Mouse (Mus musculus) ES-Bruce4 (cell line): ENCODE results near the gene Ccl20. TPM values are rescaled to one million over a fixed set of nuclear protein-coding genes. Genes with fewer than 3 reads are reported as not detected.

Experiments used
- H3K27ac ChIP-seq: 2 replicates; pipeline ENCODE4 v1.5.1; 2012; ENCODE audit warnings: low read length, inconsistent platforms; ENCODE audit not compliant: insufficient read depth
- H3K27me3 ChIP-seq: 2 replicates; pipeline ENCODE4 v1.6.1; 2012; ENCODE audit warnings: mild to moderate bottlenecking, low read length, inconsistent platforms; ENCODE audit not compliant: control insufficient read depth, poor library complexity, insufficient read depth, severe bottlenecking
- H3K36me3 ChIP-seq: 2 replicates; pipeline ENCODE4 v1.6.1; 2012; ENCODE audit warnings: inconsistent platforms, mild to moderate bottlenecking, low read length, moderate library complexity; ENCODE audit not compliant: control insufficient read depth, poor library complexity, insufficient read depth, severe bottlenecking
- H3K4me1 ChIP-seq: one replicate; pipeline ENCODE4 v1.8.1; 2011; ENCODE audit warnings: low read length; ENCODE audit not compliant: control insufficient read depth, insufficient read depth
- H3K4me3 ChIP-seq: 2 replicates; pipeline ENCODE4 v1.5.1; 2011; ENCODE audit warnings: low read depth, mild to moderate bottlenecking, low read length
- H3K9ac ChIP-seq: 2 replicates; pipeline ENCODE4 v1.6.1; 2012; ENCODE audit warnings: low read depth, mild to moderate bottlenecking, inconsistent platforms; ENCODE audit not compliant: poor library complexity, severe bottlenecking
- H3K9me3 ChIP-seq: replicated peaks from 2 replicates; pipeline ENCODE4 v1.6.1; 2012; ENCODE audit warnings: mild to moderate bottlenecking, low read length, inconsistent platforms; ENCODE audit not compliant: control insufficient read depth, poor library complexity, insufficient read depth, severe bottlenecking
- CTCF ChIP-seq: IDR thresholded peaks from one replicate; pipeline ENCODE4 v1.8.1; 2011; ENCODE audit warnings: low read depth, low read length
- EP300 ChIP-seq: IDR thresholded peaks from 2 replicates; pipeline ENCODE4 v1.6.1; 2011; ENCODE audit warnings: low read depth, low read length; ENCODE audit not compliant: insufficient read depth
- POLR2A ChIP-seq: IDR thresholded peaks from one replicate; pipeline ENCODE4 v1.8.1; 2011; ENCODE audit warnings: low read length; ENCODE audit not compliant: insufficient read depth
- polyA plus RNA-seq: library from polyadenylated mRNA; stranded (reverse); fragments of >200 nt; gene quantifications from 2 replicates; pipeline ENCODE4 v1.2.4, GENCODE M21; 2011; ENCODE audit warnings: low read depth; ENCODE audit not compliant: missing spikeins, insufficient read depth, insufficient read length

Ccl20 gene
- polyA plus RNA-seq, 1 experiment, result 0.78 TPM

- TF ChIP-seq CTCF, result no peak
- TF ChIP-seq EP300, result no peak
- TF ChIP-seq POLR2A, result no peak
- Histone ChIP-seq H3K36me3 (no peaks in the 10 kb centered on the region), H3K4me1 (no peaks in the 10 kb centered on the region), H3K27ac (no peak overlapping the region), H3K9ac (no peak overlapping the region), H3K4me3 (no peak overlapping the region), H3K9me3 (no peaks in the 10 kb centered on the region), H3K27me3 (no peaks in the 10 kb centered on the region)
Observed at GRCm38 (mm10) chr1:83141510-83141909, 24.9 kb downstream of the Ccl20 start.

GRCm38 (mm10) chr1:83142055-83142454 is 25.5 kb downstream of the Ccl20 start:
- H3K4me1 ChIP-seq, result no peaks in the 10 kb centered on the region
- H3K4me3 ChIP-seq, result no peak overlapping the region
- no peaks in the 10 kb centered on the region for H3K27me3 ChIP-seq
- no peak overlapping the region for H3K27ac ChIP-seq
- H3K9me3 ChIP-seq, result no peaks in the 10 kb centered on the region
- no peaks in the 10 kb centered on the region for H3K36me3 ChIP-seq
- no peak for TF ChIP-seq EP300
- TF ChIP-seq POLR2A, result no peak
- TF ChIP-seq CTCF, result no peak
- no peak overlapping the region for H3K9ac ChIP-seq

- TF ChIP-seq CTCF, result no peak
- no peak for TF ChIP-seq EP300
- Histone ChIP-seq H3K9me3 (no peaks in the 10 kb centered on the region), H3K27ac (no peak overlapping the region), H3K4me3 (no peak overlapping the region), H3K27me3 (no peaks in the 10 kb centered on the region), H3K9ac (no peak overlapping the region), H3K4me1 (no peaks in the 10 kb centered on the region), H3K36me3 (no peaks in the 10 kb centered on the region)
Observed at GRCm38 (mm10) chr1:83146547-83146946, 30.0 kb downstream of the Ccl20 start.

GRCm38 (mm10) chr1:83150227-83150626 is 33.7 kb downstream of the Ccl20 start:
- Histone ChIP-seq H3K4me1 (no peaks in the 10 kb centered on the region), H3K36me3 (no peaks in the 10 kb centered on the region), H3K27me3 (no peaks in the 10 kb centered on the region; the same call in 1 of the 2 replicates), H3K27ac (no peak overlapping the region), H3K9me3 (no peaks in the 10 kb centered on the region), H3K4me3 (no peak overlapping the region), H3K9ac (no peak overlapping the region)
- TF ChIP-seq EP300, result no peak
- TF ChIP-seq CTCF, result no peak
- no peak for TF ChIP-seq POLR2A

- Histone ChIP-seq H3K27ac (no peak overlapping the region), H3K4me3 (no peak overlapping the region), H3K4me1 (no peaks in the 10 kb centered on the region), H3K9ac (no peak overlapping the region), H3K9me3 (no peaks in the 10 kb centered on the region), H3K36me3 (no peaks in the 10 kb centered on the region), H3K27me3 (no peaks in the 10 kb centered on the region; the same call in 1 of the 2 replicates)
- TF ChIP-seq EP300, result no peak
- no peak for TF ChIP-seq CTCF
- no peak for TF ChIP-seq POLR2A
Observed at GRCm38 (mm10) chr1:83152961-83153360, 36.4 kb downstream of the Ccl20 start.

GRCm38 (mm10) chr1:83156876-83157275 is 40.3 kb downstream of the Ccl20 start:
- Histone ChIP-seq H3K9ac (no peak overlapping the region), H3K4me3 (no peak overlapping the region), H3K27ac (no peak overlapping the region), H3K36me3 (no peaks in the 10 kb centered on the region), H3K9me3 (no peaks in the 10 kb centered on the region), H3K27me3 (no peaks in the 10 kb centered on the region), H3K4me1 (no peaks in the 10 kb centered on the region)
- no peak for TF ChIP-seq EP300
- TF ChIP-seq POLR2A, result no peak
- TF ChIP-seq CTCF, result no peak
